Mouse (Mus musculus): ENCODE data around the gene Atg4b.

- TF ChIP-seq POLR2A (IDR thresholded peaks at IDR 0.05; ENCODE audit: extremely low read depth, insufficient read depth, low read length) (no peak), CTCF (IDR thresholded peaks at IDR 0.05; ENCODE audit: low read depth, low read length) (no peak)
Observed at GRCm38 (mm10) chr1:93731880-93732281, 19.4 kb upstream of the Atg4b start.
